Mouse (Mus musculus): ENCODE measurements around the gene Nfat5. TPM values are rescaled to one million over a fixed set of nuclear protein-coding genes. Genes with fewer than 3 reads are reported as not detected.

Nfat5 gene
- polyA plus RNA-seq, 1 experiment from 2014 or later = 21.7 TPM

GRCm38 (mm10) chr8:107399495-107399894, 106.2 kb downstream of the Nfat5 start:
- Histone ChIP-seq H3K27me3 (no peaks in the 10 kb centered on the region), H3K4me3 (replicated peaks) (no peak overlapping the region), H3K4me2 (no peak overlapping the region), H3K9ac (replicated peaks) (no peak overlapping the region), H3K9me3 (no peaks in the 10 kb centered on the region), H3K36me3 (no peaks in the 10 kb centered on the region), H3K4me1 (replicated peaks) (peaks cover 47% of the 10 kb centered on the region), H3K27ac (peak overlapping the region; percentile 64; the same call in 1 of the 2 replicates)
- 21% methylated on average over 9 of the region's 9 CpGs for WGBS
- no peak for ATAC-seq (ENCODE audit: insufficient number of reproducible peaks, insufficient read depth, low FRiP score, low TSS enrichment, low read depth)

GRCm38 (mm10) chr8:107401866-107402265, 108.6 kb downstream of the Nfat5 start:
- no peaks in the 10 kb centered on the region for H3K9me3 ChIP-seq
- H3K27ac ChIP-seq = no peak overlapping the region
- no peaks in the 10 kb centered on the region for H3K36me3 ChIP-seq
- no peak overlapping the region; the same call in 1 of the 2 replicates for H3K9ac ChIP-seq (replicated peaks)
- H3K4me1 ChIP-seq (replicated peaks) = peaks cover 40% of the 10 kb centered on the region
- H3K4me2 ChIP-seq = 0 out of 2 replicates have a peak overlapping the region, but pooled peaks have one; percentile 63
- H3K4me3 ChIP-seq (replicated peaks) = no peak overlapping the region
- no peak for ATAC-seq (ENCODE audit: insufficient number of reproducible peaks, insufficient read depth, low FRiP score, low TSS enrichment, low read depth)
- H3K27me3 ChIP-seq = no peaks in the 10 kb centered on the region
- 80% methylated on average over 5 of the region's 5 CpGs for WGBS

GRCm38 (mm10) chr8:107403038-107403781, 109.9 kb downstream of the Nfat5 start, which contains the start of gene Nqo1:
Gene Nqo1 (minus strand): TSS chr8:107403206.
- peak within 1 kb of the TSS; percentile 63 for H3K4me2 ChIP-seq
- WGBS = 13% methylated on average over 22 of the region's 22 CpGs
- no peaks in the 10 kb centered on the region for H3K27me3 ChIP-seq
- peak; percentile 99 for ATAC-seq (ENCODE audit: insufficient number of reproducible peaks, insufficient read depth, low FRiP score, low TSS enrichment, low read depth)
- H3K27ac ChIP-seq = peak within 1 kb of the TSS; percentile 83
- no peaks in the 10 kb centered on the region for H3K9me3 ChIP-seq
- H3K9ac ChIP-seq (replicated peaks) = peak within 1 kb of the TSS; percentile 24
- H3K4me3 ChIP-seq (replicated peaks) = peak within 1 kb of the TSS; percentile 34
- H3K36me3 ChIP-seq = 0 out of 2 replicates have a peak, but pooled peaks cover 7% of the 10 kb centered on the region
- peaks cover 31% of the 10 kb centered on the region for H3K4me1 ChIP-seq (replicated peaks)

- WGBS = 81% methylated on average over 4 of the region's 4 CpGs
- H3K27me3 ChIP-seq = no peaks in the 10 kb centered on the region
- H3K27ac ChIP-seq = peak overlapping the region; percentile 83; the same call in 1 of the 2 replicates
- no peak overlapping the region for H3K9ac ChIP-seq (replicated peaks)
- peaks cover 11% of the 10 kb centered on the region for H3K36me3 ChIP-seq
- no peak overlapping the region for H3K4me3 ChIP-seq (replicated peaks)
- no peaks in the 10 kb centered on the region for H3K9me3 ChIP-seq
- H3K4me1 ChIP-seq (replicated peaks) = peaks cover 31% of the 10 kb centered on the region
- H3K4me2 ChIP-seq = no peak overlapping the region
- no peak for ATAC-seq (ENCODE audit: insufficient number of reproducible peaks, insufficient read depth, low FRiP score, low TSS enrichment, low read depth)
These were observed 110.8 kb downstream of the Nfat5 start for GRCm38 (mm10) chr8:107404057-107404456.

- Histone ChIP-seq H3K9me3 (no peaks in the 10 kb centered on the region), H3K36me3 (peaks cover 30% of the 10 kb centered on the region), H3K4me1 (replicated peaks) (peaks cover 23% of the 10 kb centered on the region), H3K27ac (no peak overlapping the region), H3K9ac (replicated peaks) (no peak overlapping the region), H3K4me2 (no peak overlapping the region), H3K27me3 (no peaks in the 10 kb centered on the region), H3K4me3 (replicated peaks) (no peak overlapping the region)
- WGBS = 66% methylated on average over 3 of the region's 3 CpGs
- ATAC-seq (ENCODE audit: insufficient number of reproducible peaks, insufficient read depth, low FRiP score, low TSS enrichment, low read depth) = no peak
These were observed 112.7 kb downstream of the Nfat5 start for GRCm38 (mm10) chr8:107405935-107406334.

GRCm38 (mm10) chr8:107411391-107411790, 118.1 kb downstream of the Nfat5 start:
- Histone ChIP-seq H3K4me2 (no peak overlapping the region), H3K9me3 (no peaks in the 10 kb centered on the region), H3K36me3 (peaks cover 85% of the 10 kb centered on the region), H3K4me1 (replicated peaks) (0 out of 2 replicates have a peak, but pooled peaks cover 3% of the 10 kb centered on the region), H3K27ac (no peak overlapping the region), H3K9ac (replicated peaks) (no peak overlapping the region), H3K4me3 (replicated peaks) (no peak overlapping the region), H3K27me3 (no peaks in the 10 kb centered on the region)
- WGBS = 68% methylated on average over 4 of the region's 4 CpGs
- no peak for ATAC-seq (ENCODE audit: insufficient number of reproducible peaks, insufficient read depth, low FRiP score, low TSS enrichment, low read depth)

GRCm38 (mm10) chr8:107412552-107412951, 119.3 kb downstream of the Nfat5 start:
- H3K36me3 ChIP-seq = peaks cover 96% of the 10 kb centered on the region
- 87% methylated on average over 8 of the region's 8 CpGs for WGBS

GRCm38 (mm10) chr8:107413881-107414280, 120.6 kb downstream of the Nfat5 start:
- H3K27me3 ChIP-seq = no peaks in the 10 kb centered on the region
- WGBS = 92% methylated on average over 10 of the region's 10 CpGs
- no peak for ATAC-seq (ENCODE audit: insufficient number of reproducible peaks, insufficient read depth, low FRiP score, low TSS enrichment, low read depth)
- no peak overlapping the region for H3K4me2 ChIP-seq
- H3K4me3 ChIP-seq (replicated peaks) = no peak overlapping the region
- peaks cover 100% of the 10 kb centered on the region for H3K36me3 ChIP-seq
- no peak overlapping the region for H3K9ac ChIP-seq (replicated peaks)
- H3K4me1 ChIP-seq (replicated peaks) = no peaks in the 10 kb centered on the region
- no peaks in the 10 kb centered on the region for H3K9me3 ChIP-seq
- H3K27ac ChIP-seq = no peak overlapping the region

More at GRCm38 (mm10) chr8:107412552-107412951, 119.3 kb downstream of the Nfat5 start:
- ATAC-seq (ENCODE audit: insufficient number of reproducible peaks, insufficient read depth, low FRiP score, low TSS enrichment, low read depth) = no peak
- Histone ChIP-seq H3K9me3 (no peaks in the 10 kb centered on the region), H3K9ac (replicated peaks) (no peak overlapping the region), H3K4me3 (replicated peaks) (no peak overlapping the region), H3K4me1 (replicated peaks) (no peaks in the 10 kb centered on the region), H3K27me3 (no peaks in the 10 kb centered on the region), H3K4me2 (no peak overlapping the region), H3K27ac (no peak overlapping the region)

GRCm38 (mm10) chr8:107417001-107417400, 123.7 kb downstream of the Nfat5 start:
- Histone ChIP-seq H3K4me2 (no peak overlapping the region), H3K27ac (no peak overlapping the region), H3K9me3 (no peaks in the 10 kb centered on the region), H3K9ac (replicated peaks) (no peak overlapping the region), H3K4me1 (replicated peaks) (no peaks in the 10 kb centered on the region), H3K27me3 (no peaks in the 10 kb centered on the region), H3K4me3 (replicated peaks) (no peak overlapping the region), H3K36me3 (peaks cover 100% of the 10 kb centered on the region)
- ATAC-seq (ENCODE audit: insufficient number of reproducible peaks, insufficient read depth, low FRiP score, low TSS enrichment, low read depth) = no peak
- WGBS = 94% methylated on average over 12 of the region's 12 CpGs

GRCm38 (mm10) chr8:107424176-107424575, 130.9 kb downstream of the Nfat5 start:
- Histone ChIP-seq H3K9me3 (no peaks in the 10 kb centered on the region), H3K27ac (peak overlapping the region; percentile 23; the same call in 1 of the 2 replicates), H3K9ac (replicated peaks) (peak overlapping the region; percentile 88), H3K4me3 (replicated peaks) (peak overlapping the region; percentile 87), H3K4me2 (peak overlapping the region; percentile 84), H3K4me1 (replicated peaks) (peaks cover 14% of the 10 kb centered on the region; the same call in 1 of the 2 replicates), H3K27me3 (no peaks in the 10 kb centered on the region), H3K36me3 (peaks cover 42% of the 10 kb centered on the region)
- ATAC-seq (ENCODE audit: insufficient number of reproducible peaks, insufficient read depth, low FRiP score, low TSS enrichment, low read depth) = no peak
- WGBS = 35% methylated on average over 9 of the region's 9 CpGs

- Histone ChIP-seq H3K4me1 (replicated peaks) (peaks cover 14% of the 10 kb centered on the region; the same call in 1 of the 2 replicates), H3K27me3 (no peaks in the 10 kb centered on the region), H3K36me3 (peaks cover 37% of the 10 kb centered on the region), H3K27ac (peak within 1 kb of the TSS; percentile 23; the same call in 1 of the 2 replicates), H3K4me3 (replicated peaks) (peak within 1 kb of the TSS; percentile 87), H3K9me3 (no peaks in the 10 kb centered on the region), H3K4me2 (peak within 1 kb of the TSS; percentile 84), H3K9ac (replicated peaks) (peak within 1 kb of the TSS; percentile 88)
- ATAC-seq (ENCODE audit: insufficient number of reproducible peaks, insufficient read depth, low FRiP score, low TSS enrichment, low read depth) = peak; percentile 98
- WGBS = under 1% methylated on average over 50 of the region's 50 CpGs
These were observed 131.4 kb downstream of the Nfat5 start, which contains the start of gene Nob1 for GRCm38 (mm10) chr8:107424597-107425229. Gene Nob1 (minus strand): TSS chr8:107425051.

All from limb, embryonic 12.5 days (tissue).